25 mouse cellular contexts compared by ENCODE assay signal in genomic region chr16:9947430-9947829, GRCm38 (mm10). TPM values are rescaled to one million over a fixed set of nuclear protein-coding genes. Genes with fewer than 3 reads are reported as not detected.
"Had no signal": no experiment of that assay in that cellular context is flagged by ENCODE, and none has a peak within 500 bp of the region (broad histone marks: within the 10 kb centered on the region; RNA-seq: fewer than 3 reads in every experiment).

No protein-coding gene starts in this region.

- H3K4me3 ChIP-seq: heart, embryonic 10.5 days; heart, embryonic 12.5 days; hindbrain, embryonic 13.5 days; hindbrain, embryonic 15.5 days; kidney, embryonic 15.5 days; limb, embryonic 10.5 days; limb, embryonic 12.5 days; liver, embryonic 13.5 days; liver, embryonic 15.5 days had no signal

- DNase-seq: gastrocnemius, postnatal 14 days; gastrocnemius, postnatal 36 days; heart, adult 18-20 months; heart, postnatal 14 days; heart, postnatal 36 days; kidney, adult 11 months; kidney, adult 2 months; kidney, adult 9 months; kidney, postnatal 14 days; kidney, postnatal 36 days; layer of hippocampus, adult 9-11 months; layer of hippocampus, postnatal 36 days; liver; liver, embryonic 13.5 days had no signal

- H3K27ac ChIP-seq: heart, embryonic 10.5 days; hindbrain, embryonic 13.5 days; hindbrain, embryonic 15.5 days; hindbrain, postnatal 0 days; kidney, embryonic 15.5 days; kidney, postnatal 0 days; limb, embryonic 10.5 days; limb, embryonic 12.5 days; liver, embryonic 13.5 days; liver, embryonic 15.5 days had no signal

- H3K4me1 ChIP-seq: heart, embryonic 10.5 days; heart, embryonic 12.5 days; hindbrain, embryonic 13.5 days; hindbrain, embryonic 15.5 days; kidney, embryonic 15.5 days; limb, embryonic 10.5 days; limb, embryonic 12.5 days; liver, embryonic 13.5 days; liver, embryonic 15.5 days had no signal

RNA-seq across cellular contexts. Expression of gene Grin2a, which starts 47.9 kb away (rescaled TPM):
- total RNA-seq: gastrocnemius, postnatal 36 days; hematopoietic stem cell, adult 5-6 weeks had no signal
- polyA plus RNA-seq: kidney, adult 2 months; liver, embryonic 15.5 days had no signal
